Mouse (Mus musculus) kidney, embryonic 14.5 days (tissue): Measurements from ENCODE around the gene Gm17542. TPM values are rescaled to one million over a fixed set of nuclear protein-coding genes. Genes with fewer than 3 reads are reported as not detected.

Experiments used
- polyA plus RNA-seq: library from polyadenylated mRNA; unstranded; fragments of >200 nt; fragmentation: Nextera tagmentation; extraction: Ambion mirVana; gene quantifications from 2 replicates; pipeline ENCODE4 v1.2.1, GENCODE M21; 2014

Gene Gm17542
- polyA plus RNA-seq, 1 experiment from 2014 or later, result not detected

Other genes with a start within 250 kb of the Gm17542 start
- 10.8 and 12.0 TPM in 2 replicates for gene Ccdc138, start 220.3 kb downstream of the Gm17542 start, polyA plus RNA-seq
- 0.27 and 0.35 TPM in 2 replicates for gene Edar, start 42.6 kb downstream of the Gm17542 start, polyA plus RNA-seq
- gene Sh3rf3, start 95.1 kb upstream of the Gm17542 start, polyA plus RNA-seq, result 1.9 and 2.4 TPM in 2 replicates